Mouse (Mus musculus): ENCODE data around the gene Sox6.
A peak's percentile ranks its signal among the peaks of the same experiment; 100 is the strongest.

The Sox6 gene

GRCm38 (mm10) chr7:115888561-115888960 lies 150.0 kb downstream of the Sox6 start:
- DNase-seq, result no peak

GRCm38 (mm10) chr7:115888120-115888519 lies 150.5 kb downstream of the Sox6 start:
- DNase-seq, result no peak

GRCm38 (mm10) chr7:115872903-115873302 lies 165.7 kb downstream of the Sox6 start:
- no peak for DNase-seq

- DNase-seq, result no peak
These were observed 170.1 kb downstream of the Sox6 start for GRCm38 (mm10) chr7:115868504-115868903.

- no peak for DNase-seq
These were observed 170.9 kb downstream of the Sox6 start for GRCm38 (mm10) chr7:115867518-115868270.

- no peak for DNase-seq
These were observed 171.7 kb downstream of the Sox6 start for GRCm38 (mm10) chr7:115866698-115867500.

- DNase-seq, result peak; percentile 8
These were observed 172.5 kb downstream of the Sox6 start for GRCm38 (mm10) chr7:115865979-115866697.

GRCm38 (mm10) chr7:115865231-115865630 lies 173.4 kb downstream of the Sox6 start:
- no peak for DNase-seq

- DNase-seq, result no peak
These were observed 174.2 kb downstream of the Sox6 start for GRCm38 (mm10) chr7:115864411-115864810.

GRCm38 (mm10) chr7:115859691-115860401 lies 178.8 kb downstream of the Sox6 start:
- no peak for DNase-seq

GRCm38 (mm10) chr7:115851131-115851530 lies 187.5 kb downstream of the Sox6 start:
- DNase-seq, result no peak

- DNase-seq, result no peak
These were observed 192.7 kb downstream of the Sox6 start for GRCm38 (mm10) chr7:115845791-115846366.

- no peak for DNase-seq
These were observed 193.7 kb downstream of the Sox6 start for GRCm38 (mm10) chr7:115844910-115845309.

- DNase-seq, result no peak
These were observed 194.2 kb downstream of the Sox6 start for GRCm38 (mm10) chr7:115844431-115844830.

- no peak for DNase-seq
These were observed 196.3 kb downstream of the Sox6 start for GRCm38 (mm10) chr7:115842251-115842650.

GRCm38 (mm10) chr7:115840613-115841012 lies 198.0 kb downstream of the Sox6 start:
- no peak for DNase-seq

GRCm38 (mm10) chr7:115835005-115835404 lies 203.6 kb downstream of the Sox6 start:
- DNase-seq, result no peak

GRCm38 (mm10) chr7:115833701-115834100 lies 204.9 kb downstream of the Sox6 start:
- DNase-seq, result no peak

GRCm38 (mm10) chr7:115830938-115831873 lies 207.4 kb downstream of the Sox6 start:
- DNase-seq, result no peak

- DNase-seq, result no peak
These were observed 208.2 kb downstream of the Sox6 start for GRCm38 (mm10) chr7:115830366-115830765.

GRCm38 (mm10) chr7:115829756-115830155 lies 208.8 kb downstream of the Sox6 start:
- DNase-seq, result no peak

Measured in layer of hippocampus, adult 9-11 months (tissue).